Mouse (Mus musculus) limb, embryonic 14.5 days (tissue): ENCODE measurements around the gene Gen1. TPM values are rescaled to one million over a fixed set of nuclear protein-coding genes. Genes with fewer than 3 reads are reported as not detected.

Experiments
- ATAC-seq: fragments of 200-750 bp; cut with Nextera tagmentation; 2 replicates; pipeline ENCODE4 v1.8.0; 2017; ENCODE audit warnings: low read depth, moderate number of reproducible peaks, moderate TSS enrichment; ENCODE audit not compliant: low FRiP score
- DNase-seq: peaks from one replicate; pipeline ENCODE4 v3.0.0-alpha.2; 2015; ENCODE audit warnings: low spot score
- H3K27ac ChIP-seq: fragments of 300-500 bp; sonication (generic); replicated peaks from 2 replicates; pipeline ENCODE4 v1.5.1; 2014; ENCODE audit warnings: low read depth, mild to moderate bottlenecking, low read length, moderate library complexity, mixed read lengths
- H3K27me3 ChIP-seq: fragments of 300-500 bp; sonication (generic); 2 replicates; pipeline ENCODE4 v1.6.1; 2014; ENCODE audit warnings: low read length, mixed read lengths; ENCODE audit not compliant: control insufficient read depth, insufficient read depth
- H3K36me3 ChIP-seq: fragments of 300-500 bp; sonication (generic); 2 replicates; pipeline ENCODE4 v1.6.1; 2014; ENCODE audit warnings: mild to moderate bottlenecking, low read length, moderate library complexity, mixed read lengths; ENCODE audit not compliant: control insufficient read depth, insufficient read depth
- H3K4me1 ChIP-seq: fragments of 300-500 bp; sonication (generic); 2 replicates; pipeline ENCODE4 v1.6.1; 2014; ENCODE audit warnings: antibody characterized with exemption, low read length, mixed read lengths; ENCODE audit not compliant: control insufficient read depth, insufficient read depth
- H3K4me2 ChIP-seq: fragments of 300-500 bp; sonication (generic); replicated peaks from 2 replicates; pipeline ENCODE4 v1.6.1; 2014; ENCODE audit warnings: low read depth, mild to moderate bottlenecking, low read length, moderate library complexity; ENCODE audit not compliant: severe bottlenecking
- H3K4me3 ChIP-seq: fragments of 300-500 bp; sonication (generic); replicated peaks from 2 replicates; pipeline ENCODE4 v1.5.1; 2014; ENCODE audit warnings: low read length
- H3K9ac ChIP-seq: fragments of 300-500 bp; sonication (generic); 2 replicates; pipeline ENCODE4 v1.6.1; 2014; ENCODE audit warnings: mild to moderate bottlenecking, low read depth, low read length, moderate library complexity; ENCODE audit not compliant: severe bottlenecking
- H3K9me3 ChIP-seq: fragments of 300-500 bp; sonication (generic); 2 replicates; pipeline ENCODE4 v1.6.1; 2016; ENCODE audit warnings: low read length; ENCODE audit not compliant: control insufficient read depth
- POLR2A ChIP-seq: fragments of 200-500 bp; IDR thresholded peaks from 2 replicates; pipeline ENCODE4 v1.8.0; 2012; ENCODE audit warnings: inconsistent platforms, mild to moderate bottlenecking, moderate library complexity, borderline replicate concordance; ENCODE audit not compliant: insufficient read depth, insufficient read length; ENCODE audit errors: extremely low read depth
- WGBS: fragments of 180-500 bp; shearing (Covaris S2); extraction: QIAGEN DNeasy Blood & Tissue Kit; methylation state at CpG from one replicate; pipeline ENCODE4 v1.1.7; 2014; 5-methylcytosine and 5-hydroxymethylcytosine counted together
- polyA plus RNA-seq, 2 experiments: library from polyadenylated mRNA; depleted of rRNA in 1 of 2; stranded (reverse) in 1 of 2; unstranded in 1 of 2; fragments of >200 nt; fragmentation: Nextera tagmentation in 1 of 2; extraction: Ambion mirVana in 1 of 2; gene quantifications; 2 replicates each; pipeline versions ENCODE4 v1.2.1 to v1.2.3; 2012 to 2014

Gen1 gene
- polyA plus RNA-seq, 2 experiments = 5.9 to 7.0 TPM

DNA sequence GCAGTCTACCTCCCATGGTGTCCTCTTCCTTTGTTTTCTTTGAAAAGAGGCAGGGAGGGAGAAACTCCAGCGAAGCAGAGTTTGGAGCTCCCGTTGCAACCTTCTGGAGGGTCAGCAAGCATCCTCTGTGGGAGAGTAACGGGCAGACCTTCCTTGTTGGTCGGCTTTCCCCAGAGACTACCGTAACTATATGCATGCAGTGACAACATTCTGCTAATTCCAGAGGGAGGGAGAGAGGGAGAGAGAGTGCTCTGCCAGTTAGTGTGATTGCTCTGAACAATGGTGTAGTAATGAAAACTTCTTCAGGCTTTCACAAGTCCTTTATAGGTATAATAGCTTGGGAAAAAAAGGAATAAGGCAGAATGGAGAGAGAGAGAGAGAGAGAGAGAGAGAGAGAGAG is 40.9 kb downstream of the Gen1 start:
- TF ChIP-seq POLR2A = no peak
- Histone ChIP-seq H3K4me3 (no peak overlapping the region), H3K9ac (no peak overlapping the region), H3K27ac (no peak overlapping the region), H3K4me1 (no peaks in the 10 kb centered on the region), H3K9me3 (no peaks in the 10 kb centered on the region), H3K36me3 (no peaks in the 10 kb centered on the region), H3K27me3 (no peaks in the 10 kb centered on the region), H3K4me2 (no peak overlapping the region)
- WGBS = 14% methylated on average over 5 of the region's 5 CpGs
- DNase-seq (no peak), ATAC-seq (no peak)

GRCm38 (mm10) chr12:11223090-11223489 is 42.5 kb downstream of the Gen1 start:
- no peaks in the 10 kb centered on the region for H3K36me3 ChIP-seq
- no peak for ATAC-seq
- DNase-seq = no peak
- no peaks in the 10 kb centered on the region for H3K9me3 ChIP-seq
- no peaks in the 10 kb centered on the region for H3K4me1 ChIP-seq
- H3K27me3 ChIP-seq = no peaks in the 10 kb centered on the region
- 89% methylated on average over 10 of the region's 10 CpGs for WGBS
- H3K4me3 ChIP-seq = no peak overlapping the region
- no peak overlapping the region for H3K27ac ChIP-seq
- H3K4me2 ChIP-seq = no peak overlapping the region
- no peak for TF ChIP-seq POLR2A
- H3K9ac ChIP-seq = no peak overlapping the region

DNA sequence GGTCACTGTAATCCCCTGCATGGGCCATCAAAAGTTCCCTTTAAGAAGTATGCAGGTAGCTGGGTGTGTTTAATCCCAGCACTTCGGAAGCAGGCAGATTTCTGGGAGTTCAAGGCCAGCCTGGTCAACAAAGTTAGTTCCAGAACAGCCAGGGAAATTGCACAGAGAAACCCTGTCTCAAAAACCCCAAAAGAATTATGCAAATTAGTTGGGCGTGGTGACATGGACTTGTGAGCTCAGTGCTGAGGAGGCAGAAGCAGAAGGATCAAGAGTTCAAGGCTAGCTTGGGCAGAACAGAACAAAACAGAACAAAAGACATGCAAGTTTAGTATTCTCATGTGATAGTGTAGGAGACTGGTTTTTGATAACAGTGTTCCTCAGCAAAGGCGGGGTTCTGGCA is 43.0 kb downstream of the Gen1 start:
- H3K27ac ChIP-seq = no peak overlapping the region
- no peak overlapping the region for H3K4me3 ChIP-seq
- no peaks in the 10 kb centered on the region for H3K36me3 ChIP-seq
- no peak overlapping the region for H3K9ac ChIP-seq
- no peaks in the 10 kb centered on the region for H3K4me1 ChIP-seq
- WGBS = 59% methylated on average over 3 of the region's 3 CpGs
- no peaks in the 10 kb centered on the region for H3K27me3 ChIP-seq
- ATAC-seq (no peak), DNase-seq (no peak)
- no peak for TF ChIP-seq POLR2A
- no peaks in the 10 kb centered on the region for H3K9me3 ChIP-seq
- no peak overlapping the region for H3K4me2 ChIP-seq

- Histone ChIP-seq H3K36me3 (no peaks in the 10 kb centered on the region), H3K27ac (peak overlapping the region; percentile 76), H3K4me3 (no peak overlapping the region), H3K9me3 (no peaks in the 10 kb centered on the region), H3K9ac (no peak overlapping the region), H3K4me2 (peak overlapping the region; percentile 25), H3K4me1 (no peaks in the 10 kb centered on the region), H3K27me3 (no peaks in the 10 kb centered on the region)
- ATAC-seq (peak; percentile 92), DNase-seq (peak; percentile 83)
- no peak for TF ChIP-seq POLR2A
- 27% methylated on average over 20 of the region's 20 CpGs for WGBS
Measured at GRCm38 (mm10) chr12:11221524-11222330, 43.9 kb downstream of the Gen1 start.

GRCm38 (mm10) chr12:11217726-11218250 is 47.8 kb downstream of the Gen1 start:
- Histone ChIP-seq H3K4me2 (no peak overlapping the region), H3K4me3 (no peak overlapping the region), H3K27ac (no peak overlapping the region), H3K9ac (no peak overlapping the region), H3K27me3 (no peaks in the 10 kb centered on the region), H3K4me1 (no peaks in the 10 kb centered on the region), H3K9me3 (no peaks in the 10 kb centered on the region), H3K36me3 (no peaks in the 10 kb centered on the region)
- no peak for ATAC-seq
- DNase-seq = no peak
- TF ChIP-seq POLR2A = no peak
- WGBS = 43% methylated on average over 7 of the region's 7 CpGs
